Mouse (Mus musculus) forebrain, embryonic 11.5 days (tissue): Measurements from ENCODE around the gene Lmo4. TPM values are rescaled to one million over a fixed set of nuclear protein-coding genes. Genes with fewer than 3 reads are reported as not detected.

Experiments
- ATAC-seq: fragments of 200-750 bp; cut with Nextera tagmentation; replicated peaks from 2 replicates; pipeline ENCODE4 v1.8.0; 2017; ENCODE audit warnings: moderate TSS enrichment; ENCODE audit not compliant: low FRiP score
- DNase-seq: peaks from one replicate; pipeline ENCODE4 v3.0.0-alpha.2; 2017; ENCODE audit warnings: low spot score
- H3K27ac ChIP-seq: fragments of 300-500 bp; sonication (generic); 2 replicates; pipeline ENCODE4 v1.5.1; 2014; ENCODE audit warnings: low read depth, low read length
- H3K27me3 ChIP-seq: fragments of 300-500 bp; sonication (generic); 2 replicates; pipeline ENCODE4 v1.6.1; 2014; ENCODE audit warnings: mild to moderate bottlenecking, low read length, mixed read lengths; ENCODE audit not compliant: control insufficient read depth, insufficient read depth
- H3K36me3 ChIP-seq: fragments of 300-500 bp; sonication (generic); 2 replicates; pipeline ENCODE4 v1.6.1; 2014; ENCODE audit warnings: mild to moderate bottlenecking, low read length, moderate library complexity, mixed read lengths; ENCODE audit not compliant: control insufficient read depth, insufficient read depth
- H3K4me1 ChIP-seq: fragments of 300-500 bp; sonication (generic); replicated peaks from 2 replicates; pipeline ENCODE4 v1.6.1; 2014; ENCODE audit warnings: low read length, mixed read lengths; ENCODE audit not compliant: control insufficient read depth, insufficient read depth
- H3K4me2 ChIP-seq: fragments of 300-500 bp; sonication (generic); 2 replicates; pipeline ENCODE4 v1.6.1; 2014; ENCODE audit warnings: low read depth, mild to moderate bottlenecking, low read length, moderate library complexity, mixed read lengths; ENCODE audit not compliant: severe bottlenecking
- H3K4me3 ChIP-seq: fragments of 300-500 bp; sonication (generic); 2 replicates; pipeline ENCODE4 v1.5.1; 2014; ENCODE audit warnings: low read depth, low read length
- H3K9ac ChIP-seq: fragments of 300-500 bp; sonication (generic); 2 replicates; pipeline ENCODE4 v1.6.1; 2014; ENCODE audit warnings: low read length
- H3K9me3 ChIP-seq: fragments of 300-500 bp; sonication (generic); 2 replicates; pipeline ENCODE4 v1.6.1; 2016; ENCODE audit warnings: low read length, mixed read lengths; ENCODE audit not compliant: control insufficient read depth
- WGBS: fragments of 180-500 bp; shearing (Covaris S2); extraction: QIAGEN DNeasy Blood & Tissue Kit; methylation state at CpG from one replicate; pipeline ENCODE4 v1.1.7; 2014; 5-methylcytosine and 5-hydroxymethylcytosine counted together
- polyA plus RNA-seq: library from polyadenylated mRNA; unstranded; fragments of >200 nt; fragmentation: Nextera tagmentation; extraction: Ambion mirVana; gene quantifications from 2 replicates; pipeline ENCODE4 v1.2.1, GENCODE M21; 2014

The Lmo4 gene
- polyA plus RNA-seq, 1 experiment from 2014 or later, result 50.4 TPM

- Histone ChIP-seq H3K27ac (no peak overlapping the region), H3K9me3 (no peaks in the 10 kb centered on the region), H3K4me2 (no peak overlapping the region), H3K9ac (no peak overlapping the region), H3K27me3 (peaks cover 16% of the 10 kb centered on the region; the same call in 1 of the 2 replicates), H3K36me3 (no peaks in the 10 kb centered on the region), H3K4me1 (0 out of 2 replicates have a peak, but pooled peaks cover 1% of the 10 kb centered on the region), H3K4me3 (no peak overlapping the region)
- WGBS, result 89% methylated on average over 2 of the region's 2 CpGs
- ATAC-seq, result no peak
- DNase-seq, result no peak
Observed at GRCm38 (mm10) chr3:144170539-144170938, 34.5 kb downstream of the Lmo4 start.

- Histone ChIP-seq H3K27ac (no peak overlapping the region), H3K4me1 (no peaks in the 10 kb centered on the region; the same call in 1 of the 2 replicates), H3K27me3 (peaks cover 13% of the 10 kb centered on the region; the same call in 1 of the 2 replicates), H3K4me2 (no peak overlapping the region), H3K9me3 (no peaks in the 10 kb centered on the region), H3K9ac (no peak overlapping the region), H3K4me3 (no peak overlapping the region), H3K36me3 (no peaks in the 10 kb centered on the region)
- no peak for DNase-seq
- no peak for ATAC-seq
- 94% methylated on average over 8 of the region's 8 CpGs for WGBS
Observed at GRCm38 (mm10) chr3:144166439-144167155, 38.4 kb downstream of the Lmo4 start.

- H3K27me3 ChIP-seq, result peaks cover 12% of the 10 kb centered on the region; the same call in 1 of the 2 replicates
- no peak for DNase-seq
- H3K4me3 ChIP-seq, result no peak overlapping the region
- ATAC-seq, result no peak
- no peak overlapping the region for H3K4me2 ChIP-seq
- no peaks in the 10 kb centered on the region for H3K36me3 ChIP-seq
- no peak overlapping the region for H3K27ac ChIP-seq
- no peaks in the 10 kb centered on the region for H3K9me3 ChIP-seq
- WGBS, result 67% methylated on average over 12 of the region's 12 CpGs
- no peaks in the 10 kb centered on the region; the same call in 1 of the 2 replicates for H3K4me1 ChIP-seq
- H3K9ac ChIP-seq, result no peak overlapping the region
Observed at GRCm38 (mm10) chr3:144165439-144165838, 39.6 kb downstream of the Lmo4 start.

GRCm38 (mm10) chr3:144164665-144165385, 40.2 kb downstream of the Lmo4 start:
- Histone ChIP-seq H3K4me1 (no peaks in the 10 kb centered on the region; the same call in 1 of the 2 replicates), H3K9ac (no peak overlapping the region), H3K36me3 (no peaks in the 10 kb centered on the region), H3K27me3 (peaks cover 9% of the 10 kb centered on the region; the same call in 1 of the 2 replicates), H3K4me2 (no peak overlapping the region), H3K4me3 (no peak overlapping the region), H3K27ac (no peak overlapping the region), H3K9me3 (no peaks in the 10 kb centered on the region)
- ATAC-seq (peak; percentile 45; the same call in 1 of the 2 replicates), DNase-seq (no peak)
- 44% methylated on average over 9 of the region's 9 CpGs for WGBS

- 86% methylated on average over 2 of the region's 2 CpGs for WGBS
- H3K9ac ChIP-seq, result no peak overlapping the region
- H3K36me3 ChIP-seq, result no peaks in the 10 kb centered on the region
- no peak overlapping the region for H3K4me2 ChIP-seq
- no peak for ATAC-seq
- H3K27me3 ChIP-seq, result peaks cover under 1% of the 10 kb centered on the region; the same call in 1 of the 2 replicates
- no peaks in the 10 kb centered on the region; the same call in 1 of the 2 replicates for H3K4me1 ChIP-seq
- H3K9me3 ChIP-seq, result no peaks in the 10 kb centered on the region
- no peak overlapping the region for H3K27ac ChIP-seq
- no peak overlapping the region for H3K4me3 ChIP-seq
- DNase-seq, result no peak
Observed at GRCm38 (mm10) chr3:144163718-144164117, 41.3 kb downstream of the Lmo4 start.

DNA sequence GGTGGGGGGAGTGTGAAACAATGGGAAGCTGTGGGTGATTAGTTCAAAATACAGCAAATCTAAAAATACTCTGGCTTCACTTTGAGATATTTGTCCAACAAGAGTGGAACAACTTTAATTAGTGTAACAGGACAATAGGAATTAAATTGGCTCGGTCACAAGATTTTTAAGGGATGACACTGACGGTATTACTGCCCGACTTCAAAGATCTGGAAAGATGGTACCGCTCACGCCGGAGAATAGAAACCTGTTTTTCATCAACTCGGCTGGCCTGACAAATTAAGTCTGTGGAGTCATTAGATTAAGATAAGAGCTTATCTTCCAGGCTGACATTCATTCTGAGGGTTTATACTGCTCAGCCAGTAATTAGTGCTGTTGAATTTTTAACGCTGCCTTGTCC, 42.9 kb downstream of the Lmo4 start:
- H3K4me1 ChIP-seq, result no peaks in the 10 kb centered on the region; the same call in 1 of the 2 replicates
- no peak overlapping the region for H3K9ac ChIP-seq
- DNase-seq (no peak), ATAC-seq (no peak)
- H3K9me3 ChIP-seq, result no peaks in the 10 kb centered on the region
- no peak overlapping the region for H3K27ac ChIP-seq
- WGBS, result 28% methylated on average over 8 of the region's 8 CpGs
- H3K27me3 ChIP-seq, result no peaks in the 10 kb centered on the region; the same call in 1 of the 2 replicates
- no peak overlapping the region for H3K4me3 ChIP-seq
- H3K36me3 ChIP-seq, result no peaks in the 10 kb centered on the region
- no peak overlapping the region for H3K4me2 ChIP-seq

DNA sequence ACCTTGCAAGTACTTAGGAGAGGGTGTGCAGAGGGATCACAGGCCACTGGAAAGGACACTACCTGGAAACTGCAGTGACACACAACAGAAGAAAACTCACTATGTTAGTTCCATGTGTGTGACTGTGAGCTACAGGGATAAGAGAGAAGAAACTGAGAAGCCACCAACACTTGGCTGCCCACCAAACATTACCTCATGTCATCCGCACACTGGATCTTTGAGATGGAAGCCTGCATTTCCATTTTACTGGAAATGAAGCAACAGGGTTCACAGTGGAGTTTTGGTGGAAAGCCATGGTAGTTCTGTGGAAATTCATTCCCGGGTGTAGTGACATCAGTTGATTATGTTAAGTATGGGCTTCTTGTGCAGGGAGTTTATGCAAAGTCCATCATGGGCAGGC, 43.8 kb downstream of the Lmo4 start:
- H3K9me3 ChIP-seq, result no peaks in the 10 kb centered on the region
- no peak overlapping the region for H3K4me3 ChIP-seq
- no peaks in the 10 kb centered on the region; the same call in 1 of the 2 replicates for H3K27me3 ChIP-seq
- no peak for DNase-seq
- WGBS, result 91% methylated on average over 2 of the region's 2 CpGs
- no peaks in the 10 kb centered on the region; the same call in 1 of the 2 replicates for H3K4me1 ChIP-seq
- no peak for ATAC-seq
- H3K4me2 ChIP-seq, result no peak overlapping the region
- no peaks in the 10 kb centered on the region for H3K36me3 ChIP-seq
- H3K9ac ChIP-seq, result no peak overlapping the region
- H3K27ac ChIP-seq, result no peak overlapping the region

GRCm38 (mm10) chr3:144155746-144156145, 49.3 kb downstream of the Lmo4 start:
- H3K9ac ChIP-seq, result no peak overlapping the region
- no peak overlapping the region for H3K27ac ChIP-seq
- ATAC-seq (no peak), DNase-seq (no peak)
- no peaks in the 10 kb centered on the region for H3K9me3 ChIP-seq
- H3K27me3 ChIP-seq, result no peaks in the 10 kb centered on the region; the same call in 1 of the 2 replicates
- H3K36me3 ChIP-seq, result no peaks in the 10 kb centered on the region
- H3K4me3 ChIP-seq, result no peak overlapping the region
- 71% methylated on average over 3 of the region's 3 CpGs for WGBS
- no peak overlapping the region for H3K4me2 ChIP-seq
- no peaks in the 10 kb centered on the region; the same call in 1 of the 2 replicates for H3K4me1 ChIP-seq
